Mouse (Mus musculus) thymus, adult 2 months (tissue): ENCODE data around the gene Daam2.

Source experiments
- CTCF ChIP-seq: fragments of 200-500 bp; IDR thresholded peaks from 2 replicates; pipeline ENCODE4 v1.5.1; 2012; ENCODE audit warnings: mild to moderate bottlenecking, control low read depth, low read length, moderate library complexity, borderline replicate concordance; ENCODE audit not compliant: control insufficient read depth, poor library complexity, insufficient read depth; ENCODE audit errors: extremely low read depth
- POLR2A ChIP-seq: fragments of 200-500 bp; IDR thresholded peaks from 2 replicates; pipeline ENCODE4 v1.6.1; 2012; ENCODE audit warnings: mild to moderate bottlenecking, low read length, control low read depth, moderate library complexity; ENCODE audit not compliant: control insufficient read depth, poor library complexity, insufficient read depth; ENCODE audit errors: extremely low read depth

- TF ChIP-seq CTCF (no peak), POLR2A (no peak)
Observed at GRCm38 (mm10) chr17:49563830-49564470, at the start of gene Daam2.
